Mouse (Mus musculus) ovary, adult 18-20 months (tissue): ENCODE results near the gene Iqcf5.
"Not testable (repeated sequence)": the region's sequence is repeated elsewhere in the genome, so short reads cannot be mapped to it uniquely, and the experiment has no call there.

Experiments
- DNase-seq: peaks from one replicate; pipeline ENCODE4 v3.0.0; 2022; ENCODE audit warnings: low spot score, mixed read lengths

Gene Iqcf5

GRCm38 (mm10) chr9:106481676-106482075, 32.7 kb upstream of the Iqcf5 start:
- no peak for DNase-seq

- no peak for DNase-seq
Measured at GRCm38 (mm10) chr9:106482578-106483115, 31.7 kb upstream of the Iqcf5 start.

- DNase-seq: no peak
Measured at GRCm38 (mm10) chr9:106483136-106483535, 31.2 kb upstream of the Iqcf5 start.

GRCm38 (mm10) chr9:106483606-106484005, 30.8 kb upstream of the Iqcf5 start:
- no peak for DNase-seq

GRCm38 (mm10) chr9:106485076-106485475, 29.3 kb upstream of the Iqcf5 start:
- DNase-seq: no peak

- DNase-seq: not testable (repeated sequence)
Measured at GRCm38 (mm10) chr9:106487602-106488001, 26.8 kb upstream of the Iqcf5 start.

GRCm38 (mm10) chr9:106499667-106500066, 14.7 kb upstream of the Iqcf5 start, which contains the start of gene Iqcf1:
Gene Iqcf1 (plus strand): TSS chr9:106499967.
- no peak for DNase-seq

GRCm38 (mm10) chr9:106501846-106502245, 12.5 kb upstream of the Iqcf5 start:
- no peak for DNase-seq

- DNase-seq: no peak
Measured at GRCm38 (mm10) chr9:106504246-106504645, 10.1 kb upstream of the Iqcf5 start.

GRCm38 (mm10) chr9:106509356-106509755, 5.0 kb upstream of the Iqcf5 start:
- DNase-seq: no peak

GRCm38 (mm10) chr9:106512729-106513450, 1.5 kb upstream of the Iqcf5 start:
- DNase-seq: no peak

- DNase-seq: no peak
Measured at GRCm38 (mm10) chr9:106513566-106513965, 807 bp upstream of the Iqcf5 start.

GRCm38 (mm10) chr9:106519433-106519832, 5.1 kb downstream of the Iqcf5 start:
- no peak for DNase-seq

GRCm38 (mm10) chr9:106519909-106520308, 5.5 kb downstream of the Iqcf5 start:
- DNase-seq: no peak

- no peak for DNase-seq
Measured at GRCm38 (mm10) chr9:106531833-106532232, 17.5 kb downstream of the Iqcf5 start.

GRCm38 (mm10) chr9:106534296-106534695, 19.9 kb downstream of the Iqcf5 start:
- DNase-seq: no peak

- no peak for DNase-seq
Measured at GRCm38 (mm10) chr9:106534975-106535374, 20.6 kb downstream of the Iqcf5 start.

- DNase-seq: no peak
Measured at GRCm38 (mm10) chr9:106561531-106561930, 47.2 kb downstream of the Iqcf5 start, which contains the start of gene Iqcf3. Gene Iqcf3 (minus strand): TSS chr9:106561631.

GRCm38 (mm10) chr9:106562291-106562690, 47.9 kb downstream of the Iqcf5 start:
- no peak for DNase-seq

- no peak for DNase-seq
Measured at GRCm38 (mm10) chr9:106564025-106564424, 49.7 kb downstream of the Iqcf5 start.
